Mouse (Mus musculus): ENCODE measurements around the gene Lig3. TPM values are rescaled to one million over a fixed set of nuclear protein-coding genes. Genes with fewer than 3 reads are reported as not detected.

The Lig3 gene
- polyA plus RNA-seq, 1 experiment from 2014 or later, result 48.1 TPM

Other genes with a start within 250 kb of the Lig3 start
- gene Cct6b, start 16.8 kb upstream of the Lig3 start, polyA plus RNA-seq (2014; fragmentation: Nextera tagmentation; extraction: Ambion mirVana), result 0.11 and 0.26 TPM in 2 replicates
- gene Zfp830, start 16.8 kb upstream of the Lig3 start, polyA plus RNA-seq (2014; fragmentation: Nextera tagmentation; extraction: Ambion mirVana), result 44.4 and 44.9 TPM in 2 replicates
- gene Rffl, start 90.1 kb downstream of the Lig3 start, polyA plus RNA-seq (2014; fragmentation: Nextera tagmentation; extraction: Ambion mirVana), result 12.1 and 12.8 TPM in 2 replicates
- gene Rad51d, start 109.5 kb downstream of the Lig3 start, polyA plus RNA-seq (2014; fragmentation: Nextera tagmentation; extraction: Ambion mirVana), result 13.4 and 13.5 TPM in 2 replicates
- 0.18 TPM in 1 of 2 replicates, not detected in the other for gene Fndc8, start 111.0 kb downstream of the Lig3 start, polyA plus RNA-seq (2014; fragmentation: Nextera tagmentation; extraction: Ambion mirVana)
- 23.2 and 33.7 TPM in 2 replicates for gene Nle1, start 127.3 kb downstream of the Lig3 start, polyA plus RNA-seq (2014; fragmentation: Nextera tagmentation; extraction: Ambion mirVana)
- gene Unc45b, start 129.4 kb downstream of the Lig3 start, polyA plus RNA-seq (2014; fragmentation: Nextera tagmentation; extraction: Ambion mirVana), result 2.6 and 2.9 TPM in 2 replicates
- 0.90 and 1.4 TPM in 2 replicates for gene Slfn5, start 170.2 kb downstream of the Lig3 start, polyA plus RNA-seq (2014; fragmentation: Nextera tagmentation; extraction: Ambion mirVana)
- 12.6 and 15.3 TPM in 2 replicates for gene Slfn9, start 210.7 kb downstream of the Lig3 start, polyA plus RNA-seq (2014; fragmentation: Nextera tagmentation; extraction: Ambion mirVana)
- 0.20 and 0.36 TPM in 2 replicates for gene Slfn8, start 239.7 kb downstream of the Lig3 start, polyA plus RNA-seq (2014; fragmentation: Nextera tagmentation; extraction: Ambion mirVana)

All from embryonic facial prominence, embryonic 11.5 days (tissue).